Mouse (Mus musculus) kidney, adult 9 months (tissue): ENCODE measurements at regions not wholly inside any gene's neighbourhood (a gene's known extent, or its start where the extent isn't known, plus 50 kb on each side); places are given as distances from the start of the nearest gene placed in this dataset.

ENCODE experiments used
- DNase-seq: peaks from one replicate; pipeline ENCODE4 v3.0.0; 2022

DNA sequence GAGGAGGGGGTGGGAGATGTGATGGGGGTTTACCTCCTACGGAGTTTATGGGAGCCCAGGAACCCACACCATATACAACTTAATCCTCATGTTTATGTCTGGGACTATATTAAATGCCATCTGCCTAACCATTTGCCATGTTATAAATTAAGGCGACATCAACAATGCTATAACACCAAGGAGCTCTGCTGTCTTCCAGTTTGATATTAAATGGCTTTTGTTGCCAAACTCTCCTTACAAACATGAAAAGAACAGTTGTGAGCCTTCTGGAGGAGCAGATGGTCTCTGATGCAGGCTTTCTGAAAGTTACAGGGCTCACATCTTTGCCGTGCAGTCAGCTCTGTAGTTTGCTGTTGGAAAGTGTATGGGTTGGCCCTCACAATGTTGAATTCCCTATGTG lies 470.3 kb upstream of the Sall1 start:
- DNase-seq: no peak

DNA sequence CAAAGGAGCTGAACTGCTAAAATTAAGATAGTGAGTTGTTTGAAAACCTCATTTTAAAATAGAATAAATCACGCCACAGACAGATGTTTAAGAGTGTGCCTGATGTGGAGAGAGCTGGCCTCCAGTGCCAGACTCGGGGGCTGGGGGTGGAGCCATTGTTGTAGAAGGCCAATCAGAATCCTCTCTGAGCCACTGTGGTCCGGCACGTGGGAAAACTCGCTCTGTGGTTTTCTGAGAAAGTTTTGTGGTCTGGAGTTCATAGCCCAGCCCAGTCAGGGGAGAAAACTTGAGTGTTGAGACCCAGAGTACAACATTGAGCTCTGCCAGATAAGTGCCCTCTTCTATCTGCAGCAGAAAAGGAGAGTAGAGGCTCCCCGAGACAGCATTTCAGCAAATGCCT lies 463.7 kb upstream of the Sall1 start:
- DNase-seq: no peak

GRCm38 (mm10) chr8:89503545-89504234 lies 459.7 kb upstream of the Sall1 start:
- DNase-seq: no peak

DNA sequence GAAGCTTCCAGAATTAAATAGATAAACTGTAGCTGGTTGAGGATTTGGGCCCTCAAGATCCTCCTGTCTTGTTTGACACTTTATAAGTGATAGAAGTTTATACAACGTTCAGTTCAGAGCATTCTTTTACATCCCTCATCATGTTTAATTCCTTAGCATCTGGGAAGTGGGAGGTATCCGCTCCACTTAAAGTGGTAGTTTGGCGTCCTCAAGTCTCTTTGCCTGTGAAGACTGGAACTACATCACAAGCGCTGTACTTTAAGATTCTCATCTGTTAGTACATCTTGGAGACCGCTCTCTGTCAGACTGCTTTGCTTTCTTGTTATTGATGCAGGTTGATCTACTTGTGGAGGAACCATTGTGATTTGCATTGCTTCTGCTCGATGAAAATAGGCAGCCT lies 459.1 kb upstream of the Sall1 start:
- DNase-seq: no peak

GRCm38 (mm10) chr8:89501756-89502155 lies 457.8 kb upstream of the Sall1 start:
- DNase-seq: no peak

GRCm38 (mm10) chr8:89499831-89500230 lies 455.9 kb upstream of the Sall1 start:
- no peak for DNase-seq

DNA sequence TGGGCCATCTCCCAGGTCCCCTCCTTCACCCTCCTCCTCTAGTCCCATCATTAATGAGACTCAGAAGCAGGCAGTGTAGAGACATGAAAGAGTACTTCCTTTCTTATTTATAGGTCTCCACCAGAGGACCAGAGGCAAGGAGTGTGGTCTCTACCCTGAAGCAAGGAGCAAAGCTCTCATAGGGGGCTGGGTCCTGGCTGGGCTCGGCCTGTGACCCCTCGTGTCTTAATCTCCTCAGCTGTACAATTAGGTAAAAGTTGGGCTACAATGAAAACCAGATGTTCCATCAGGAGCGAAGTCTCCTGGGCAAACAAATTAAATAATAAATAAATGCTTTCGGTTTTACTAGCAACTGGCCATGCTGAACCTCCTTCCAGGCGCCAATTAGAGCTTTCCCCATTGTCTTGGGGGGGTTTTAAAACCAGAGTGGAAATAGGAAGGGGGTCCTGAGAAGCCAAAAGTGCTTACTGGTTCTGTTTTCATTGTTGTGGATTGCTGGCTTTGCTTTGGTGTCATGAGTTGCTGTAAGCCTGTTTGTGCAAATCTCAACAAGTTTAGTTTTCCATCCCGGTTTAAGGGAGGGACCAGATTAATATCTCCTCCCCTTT lies 454.2 kb upstream of the Sall1 start:
- DNase-seq: no peak

DNA sequence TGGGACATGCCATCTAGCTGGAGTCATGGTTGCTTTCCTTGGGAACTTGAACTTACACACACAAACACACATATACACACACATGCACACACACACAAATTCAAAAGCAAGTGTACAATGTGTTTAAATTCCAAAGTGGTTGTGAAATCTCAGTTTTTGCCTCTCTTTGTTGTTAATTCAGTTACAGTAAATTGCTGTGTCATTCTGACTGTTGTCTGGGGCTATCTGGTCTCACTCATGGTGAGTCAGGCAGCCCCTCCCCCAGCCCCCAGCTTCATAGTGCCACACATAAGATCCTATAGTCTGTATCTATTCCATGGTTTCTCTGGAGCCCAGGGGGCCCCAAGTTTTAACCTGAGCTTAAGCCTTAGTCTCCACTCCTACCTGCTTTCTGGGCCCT lies 448.4 kb upstream of the Sall1 start:
- DNase-seq: no peak

- DNase-seq: peak; percentile 50
These were observed 438.5 kb upstream of the Sall1 start for GRCm38 (mm10) chr8:89482481-89482880.

DNA sequence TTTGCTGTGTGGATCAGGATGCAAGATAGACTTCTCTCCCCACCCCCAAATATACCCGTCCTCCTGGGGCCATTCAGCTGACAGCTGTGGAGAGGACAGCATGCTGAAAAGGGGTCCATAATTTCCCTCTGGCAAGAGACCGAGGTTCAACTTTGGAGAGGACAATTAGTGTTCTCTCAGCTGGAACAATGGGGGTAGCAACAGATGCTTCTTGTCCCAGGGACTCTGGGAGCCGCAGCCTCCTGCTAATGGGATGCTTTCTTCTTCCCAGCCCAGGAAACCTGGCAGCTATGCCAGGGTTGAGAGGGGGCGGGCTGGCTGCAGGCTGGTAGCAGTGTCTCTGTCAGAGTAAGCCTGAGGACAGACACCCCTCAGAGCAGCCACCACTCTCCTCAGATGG lies 433.0 kb upstream of the Sall1 start:
- no peak for DNase-seq

- DNase-seq: no peak
These were observed 427.2 kb upstream of the Sall1 start for GRCm38 (mm10) chr8:89471116-89471515.

- DNase-seq: no peak
These were observed 424.8 kb upstream of the Sall1 start for GRCm38 (mm10) chr8:89468782-89469220.

GRCm38 (mm10) chr8:89465211-89465753 lies 421.3 kb upstream of the Sall1 start:
- no peak for DNase-seq

DNA sequence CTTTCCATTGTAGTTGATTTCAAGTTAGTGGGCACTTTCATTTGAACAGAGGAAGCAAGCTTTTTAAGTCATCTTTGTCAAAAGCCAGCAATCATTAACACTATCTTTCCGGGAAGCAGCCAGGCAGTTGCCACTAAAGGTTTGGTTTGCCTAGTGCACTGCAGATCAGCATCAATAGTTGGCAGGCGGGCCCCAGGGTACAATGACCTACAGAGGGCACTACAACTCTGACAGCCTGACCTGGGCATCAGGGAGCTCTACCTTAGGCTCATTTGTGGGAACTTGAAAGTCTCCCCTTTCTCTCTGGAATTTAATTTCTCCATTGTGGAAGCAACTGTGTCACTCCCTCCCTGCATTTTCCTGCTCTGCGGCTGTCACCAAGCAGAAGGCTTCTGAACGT lies 412.6 kb upstream of the Sall1 start:
- DNase-seq: peak; percentile 46

- DNase-seq: no peak
These were observed 411.8 kb upstream of the Sall1 start for GRCm38 (mm10) chr8:89455731-89456130.

DNA sequence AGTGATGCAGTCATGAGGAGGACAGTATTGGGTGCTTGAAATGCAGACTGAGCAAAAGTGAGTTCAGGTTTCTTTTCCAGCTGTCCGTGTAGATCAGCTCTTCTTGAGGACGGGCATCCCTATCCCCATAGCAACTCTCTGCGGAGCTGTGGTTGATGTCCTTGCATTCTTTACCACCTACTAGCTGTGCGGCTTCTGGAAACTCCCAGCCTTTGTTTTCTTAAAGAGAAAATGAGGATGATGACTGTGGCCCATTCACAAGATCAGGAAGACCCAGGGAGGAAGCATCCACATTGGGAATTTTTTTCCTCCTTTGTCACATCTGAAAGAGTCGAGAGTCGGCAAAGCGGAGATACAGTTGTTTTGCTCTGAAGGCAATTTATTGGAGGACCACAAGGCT lies 410.2 kb upstream of the Sall1 start:
- no peak for DNase-seq

DNA sequence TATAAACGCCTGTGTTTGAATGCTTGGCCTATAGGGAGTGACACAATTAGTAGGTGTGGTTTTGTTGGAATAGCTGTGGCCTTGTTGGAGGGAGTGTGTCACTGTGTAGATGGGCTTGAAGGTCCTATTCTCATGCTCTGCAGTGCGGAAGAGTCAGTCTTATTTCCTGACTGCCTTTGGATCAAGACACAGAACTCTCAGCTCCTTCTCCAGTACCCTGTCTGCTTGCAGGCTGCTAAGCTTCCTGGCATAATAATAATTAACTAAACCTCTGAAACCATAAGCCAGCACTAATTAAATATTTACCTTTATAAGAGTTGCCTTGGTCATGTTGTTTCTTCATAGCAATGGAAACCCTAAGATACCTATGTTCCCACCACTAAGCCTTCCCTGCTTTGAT lies 409.8 kb upstream of the Sall1 start:
- DNase-seq: peak; percentile 65

- DNase-seq: no peak
These were observed 400.5 kb upstream of the Sall1 start for GRCm38 (mm10) chr8:89444466-89444865.

DNA sequence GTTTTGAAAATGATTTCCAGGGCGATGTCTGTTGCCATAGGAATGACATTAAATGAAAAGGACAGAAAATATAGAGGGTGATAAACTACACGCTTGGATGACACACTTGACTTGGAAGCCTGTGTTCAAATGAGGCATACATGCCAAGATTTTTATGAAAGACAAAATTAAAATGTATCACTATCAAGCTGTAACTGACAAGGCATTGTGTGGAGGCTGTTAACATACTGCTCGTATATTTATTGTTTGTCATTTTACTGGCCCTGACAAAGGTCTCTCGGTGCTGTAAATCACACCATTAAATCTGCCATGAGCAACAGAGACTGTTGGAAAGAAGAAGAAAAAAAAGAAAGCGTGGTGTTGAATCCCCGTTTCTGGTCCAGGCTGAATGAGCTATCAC lies 395.3 kb upstream of the Sall1 start:
- no peak for DNase-seq

DNA sequence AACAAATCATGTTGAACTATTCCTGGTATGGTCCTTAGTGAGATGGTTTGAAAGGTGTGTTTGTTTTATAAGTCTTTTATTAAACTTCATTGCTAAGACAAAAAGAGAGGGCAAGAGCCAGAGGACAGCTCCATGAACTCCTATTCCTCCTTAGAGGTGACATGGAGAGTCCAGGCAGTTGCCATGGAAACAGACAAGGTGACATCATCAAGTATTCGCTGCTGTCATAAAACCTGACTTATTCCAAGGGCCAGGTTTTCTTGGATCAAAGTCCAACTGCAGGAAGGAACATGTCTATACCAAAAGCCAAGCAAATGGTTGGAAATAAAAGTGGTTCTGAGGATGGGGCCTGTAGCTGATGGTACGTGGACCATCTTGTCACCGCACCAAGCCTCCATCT lies 383.0 kb upstream of the Sall1 start:
- no peak for DNase-seq

GRCm38 (mm10) chr8:89415287-89415686 lies 371.3 kb upstream of the Sall1 start:
- no peak for DNase-seq

- no peak for DNase-seq
These were observed 368.5 kb upstream of the Sall1 start for GRCm38 (mm10) chr8:89412500-89412899.

DNA sequence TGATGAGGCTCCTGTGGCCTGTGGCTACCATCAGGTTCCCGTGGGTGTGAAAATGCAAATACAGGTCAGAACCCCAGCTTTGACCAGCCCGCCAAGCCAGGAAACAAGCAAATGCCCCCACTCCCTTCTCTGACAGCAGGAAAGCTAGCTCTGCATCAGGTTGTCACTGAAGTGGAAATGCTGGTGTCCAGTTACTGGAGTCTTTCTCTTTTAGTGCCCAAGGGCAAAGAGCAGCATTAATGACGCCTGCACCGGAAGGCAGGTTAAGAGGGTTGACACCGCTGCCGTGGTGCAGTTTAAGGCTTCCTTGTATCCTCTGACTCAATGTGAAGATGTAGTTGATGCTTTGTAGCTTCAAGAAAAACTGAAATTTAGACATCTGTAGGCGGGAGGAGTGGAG lies 368.1 kb upstream of the Sall1 start:
- peak; percentile 38 for DNase-seq

GRCm38 (mm10) chr8:89406688-89407087 lies 362.7 kb upstream of the Sall1 start:
- DNase-seq: no peak

- DNase-seq: no peak
These were observed 360.3 kb upstream of the Sall1 start for GRCm38 (mm10) chr8:89404287-89404686.
